Mouse (Mus musculus) central nervous system, embryonic 18 days (tissue): ENCODE data around the gene Gss. TPM values are rescaled to one million over a fixed set of nuclear protein-coding genes. Genes with fewer than 3 reads are reported as not detected.

Experiments used
- polyA plus RNA-seq: library from polyadenylated mRNA; depleted of rRNA; stranded (reverse); fragments of >200 nt; gene quantifications from 2 replicates; pipeline ENCODE4 v1.2.3, GENCODE M21; 2012; rRNA removed

Gene Gss
- polyA plus RNA-seq = 8.3 TPM in 2 replicates

GRCm38 (mm10) chr2:155592137-155592853, at the start of gene Gss:
Gene Gss, minus strand, starts transcription at chr2:155592810.

GRCm38 (mm10) chr2:155610978-155611377, 18.4 kb upstream of the Gss start, which contains the start of gene Myh7b:
Gene Myh7b, plus strand, starts transcription at chr2:155611212.

GRCm38 (mm10) chr2:155517455-155518423, 74.9 kb downstream of the Gss start, which contains the start of the genes Acss2 and Ggt7:
Gene Acss2, plus strand, starts transcription at chr2:155517948.
Gene Ggt7, minus strand, starts transcription at chr2:155518237.

Other genes starting within 250 kb of the Gss start
- gene Pigu, start 235.4 kb downstream of the Gss start, polyA plus RNA-seq = 60.8 and 61.6 TPM in 2 replicates
- 89.8 and 90.7 TPM in 2 replicates for gene Trp53inp2, start 211.8 kb downstream of the Gss start, polyA plus RNA-seq
- 53.6 and 53.9 TPM in 2 replicates for gene Ncoa6, start 118.9 kb downstream of the Gss start, polyA plus RNA-seq
- 29.8 and 33.9 TPM in 2 replicates for gene Acss2, start 74.9 kb downstream of the Gss start, polyA plus RNA-seq
- gene Ggt7, start 74.6 kb downstream of the Gss start, polyA plus RNA-seq = 151 and 168 TPM in 2 replicates
- 0.54 and 2.7 TPM in 2 replicates for gene Myh7b, start 18.4 kb upstream of the Gss start, polyA plus RNA-seq
- 158 and 171 TPM in 2 replicates for gene Trpc4ap, start 99.6 kb upstream of the Gss start, polyA plus RNA-seq
- gene Edem2, start 136.7 kb upstream of the Gss start, polyA plus RNA-seq = 75.1 and 76.4 TPM in 2 replicates
- gene Gm17581, start 143.1 kb upstream of the Gss start, polyA plus RNA-seq = not detected in 2 replicates
- gene Procr, start 158.3 kb upstream of the Gss start, polyA plus RNA-seq = 2.1 TPM in 2 replicates
- 86.0 and 89.4 TPM in 2 replicates for gene Mmp24, start 182.5 kb upstream of the Gss start, polyA plus RNA-seq
- 34.6 and 35.2 TPM in 2 replicates for gene BC029722, start 226.6 kb upstream of the Gss start, polyA plus RNA-seq
- gene Eif6, start 234.1 kb upstream of the Gss start, polyA plus RNA-seq = 75.0 and 88.9 TPM in 2 replicates
- not detected in 2 replicates for gene Fam83c, start 242.0 kb upstream of the Gss start, polyA plus RNA-seq